Mouse (Mus musculus) thymus, adult 2 months (tissue): Measurements from ENCODE around the gene Btbd8. TPM values are rescaled to one million over a fixed set of nuclear protein-coding genes. Genes with fewer than 3 reads are reported as not detected.
A peak's percentile ranks its signal among the peaks of the same experiment; 100 is the strongest.

ENCODE experiments used
- DNase-seq: peaks from one replicate; pipeline ENCODE4 v3.0.0; 2021
- H3K27ac ChIP-seq: fragments of 200-500 bp; 2 replicates; pipeline ENCODE4 v1.5.1; 2012; ENCODE audit warnings: low read length, control low read depth; ENCODE audit not compliant: control insufficient read depth, insufficient read depth
- H3K27me3 ChIP-seq: fragments of 200-500 bp; 2 replicates; pipeline ENCODE4 v1.6.1; 2012; ENCODE audit warnings: mild to moderate bottlenecking, low read length, moderate library complexity, mixed read lengths; ENCODE audit not compliant: control insufficient read depth, insufficient read depth
- H3K36me3 ChIP-seq: fragments of 200-500 bp; 2 replicates; pipeline ENCODE4 v1.6.1; 2012; ENCODE audit warnings: mild to moderate bottlenecking, low read length, moderate library complexity; ENCODE audit not compliant: control insufficient read depth, insufficient read depth
- H3K4me1 ChIP-seq: fragments of 200-500 bp; replicated peaks from 2 replicates; pipeline ENCODE4 v1.6.1; 2012; ENCODE audit warnings: low read length; ENCODE audit not compliant: control insufficient read depth, insufficient read depth
- H3K4me3 ChIP-seq: fragments of 200-500 bp; 2 replicates; pipeline ENCODE4 v1.5.1; 2012; ENCODE audit warnings: mild to moderate bottlenecking, low read length, control low read depth, moderate library complexity; ENCODE audit not compliant: control insufficient read depth, insufficient read depth
- CTCF ChIP-seq: fragments of 200-500 bp; IDR thresholded peaks from 2 replicates; pipeline ENCODE4 v1.5.1; 2012; ENCODE audit warnings: mild to moderate bottlenecking, control low read depth, low read length, moderate library complexity, borderline replicate concordance; ENCODE audit not compliant: control insufficient read depth, poor library complexity, insufficient read depth; ENCODE audit errors: extremely low read depth
- POLR2A ChIP-seq: fragments of 200-500 bp; IDR thresholded peaks from 2 replicates; pipeline ENCODE4 v1.6.1; 2012; ENCODE audit warnings: mild to moderate bottlenecking, low read length, control low read depth, moderate library complexity; ENCODE audit not compliant: control insufficient read depth, poor library complexity, insufficient read depth; ENCODE audit errors: extremely low read depth
- WGBS: fragments of 180-500 bp; shearing (Covaris S2); methylation state at CpG from one replicate; pipeline ENCODE4 v1.1.7; 2018; 5-methylcytosine and 5-hydroxymethylcytosine counted together
- polyA plus RNA-seq: library from polyadenylated mRNA; depleted of rRNA; stranded (reverse); fragments of >200 nt; gene quantifications from 2 replicates; pipeline ENCODE4 v1.2.3, GENCODE M21; 2012

The Btbd8 gene
- polyA plus RNA-seq, 1 experiment, result 4.7 TPM

- WGBS, result 72% methylated on average over 2 of the region's 2 CpGs
- H3K4me1 ChIP-seq, result peaks cover 2% of the 10 kb centered on the region
- no peak overlapping the region for H3K4me3 ChIP-seq
- TF ChIP-seq POLR2A (no peak), CTCF (no peak)
- peaks cover 18% of the 10 kb centered on the region for H3K36me3 ChIP-seq
- no peak for DNase-seq
- no peak overlapping the region for H3K27ac ChIP-seq
- H3K27me3 ChIP-seq, result no peaks in the 10 kb centered on the region
These were observed 73.5 kb downstream of the Btbd8 start for GRCm38 (mm10) chr5:107511326-107511725.

GRCm38 (mm10) chr5:107513583-107513982 is 75.8 kb downstream of the Btbd8 start:
- WGBS, result 16% methylated on average over 7 of the region's 7 CpGs
- Histone ChIP-seq H3K27me3 (no peaks in the 10 kb centered on the region), H3K4me1 (peaks cover 2% of the 10 kb centered on the region), H3K4me3 (no peak overlapping the region), H3K27ac (no peak overlapping the region), H3K36me3 (peaks cover 9% of the 10 kb centered on the region; the same call in 1 of the 2 replicates)
- DNase-seq, result peak; percentile 85
- TF ChIP-seq POLR2A (no peak), CTCF (peak; percentile 84; the same call in 1 of the 2 replicates)

GRCm38 (mm10) chr5:107515453-107515852 is 77.7 kb downstream of the Btbd8 start:
- H3K36me3 ChIP-seq, result peaks cover 6% of the 10 kb centered on the region; the same call in 1 of the 2 replicates
- TF ChIP-seq POLR2A, result no peak
- no peak for TF ChIP-seq CTCF
- WGBS, result 97% methylated on average over 3 of the region's 3 CpGs
- H3K27ac ChIP-seq, result no peak overlapping the region
- peaks cover 2% of the 10 kb centered on the region for H3K4me1 ChIP-seq
- no peak for DNase-seq
- H3K27me3 ChIP-seq, result no peaks in the 10 kb centered on the region
- H3K4me3 ChIP-seq, result no peak overlapping the region

GRCm38 (mm10) chr5:107516087-107516486 is 78.3 kb downstream of the Btbd8 start:
- DNase-seq, result no peak
- H3K4me3 ChIP-seq, result no peak overlapping the region
- no peak overlapping the region for H3K27ac ChIP-seq
- 98% methylated on average over 1 of the region's 1 CpGs for WGBS
- no peak for TF ChIP-seq POLR2A
- TF ChIP-seq CTCF, result no peak
- H3K27me3 ChIP-seq, result no peaks in the 10 kb centered on the region
- H3K36me3 ChIP-seq, result peaks cover 3% of the 10 kb centered on the region; the same call in 1 of the 2 replicates
- H3K4me1 ChIP-seq, result peaks cover 2% of the 10 kb centered on the region

- Histone ChIP-seq H3K27ac (no peak overlapping the region), H3K27me3 (no peaks in the 10 kb centered on the region), H3K4me1 (no peaks in the 10 kb centered on the region), H3K4me3 (no peak overlapping the region), H3K36me3 (no peaks in the 10 kb centered on the region)
- no peak for DNase-seq
- no peak for TF ChIP-seq CTCF
- no peak for TF ChIP-seq POLR2A
- WGBS, result 95% methylated on average over 4 of the region's 4 CpGs
These were observed 80.8 kb downstream of the Btbd8 start for GRCm38 (mm10) chr5:107518602-107519001.

- H3K27me3 ChIP-seq, result no peaks in the 10 kb centered on the region
- 95% methylated on average over 6 of the region's 6 CpGs for WGBS
- no peak overlapping the region for H3K4me3 ChIP-seq
- H3K36me3 ChIP-seq, result no peaks in the 10 kb centered on the region
- no peak for TF ChIP-seq POLR2A
- no peak for TF ChIP-seq CTCF
- no peak overlapping the region for H3K27ac ChIP-seq
- H3K4me1 ChIP-seq, result 0 out of 2 replicates have a peak, but pooled peaks cover 2% of the 10 kb centered on the region
- DNase-seq, result no peak
These were observed 83.6 kb downstream of the Btbd8 start for GRCm38 (mm10) chr5:107521386-107521785.

GRCm38 (mm10) chr5:107521897-107522296 is 84.1 kb downstream of the Btbd8 start:
- TF ChIP-seq CTCF, result no peak
- no peak for TF ChIP-seq POLR2A
- DNase-seq, result no peak
- Histone ChIP-seq H3K27ac (no peak overlapping the region), H3K36me3 (no peaks in the 10 kb centered on the region), H3K4me1 (0 out of 2 replicates have a peak, but pooled peaks cover 2% of the 10 kb centered on the region), H3K27me3 (no peaks in the 10 kb centered on the region), H3K4me3 (no peak overlapping the region)
- 65% methylated on average over 7 of the region's 7 CpGs for WGBS
